Mouse (Mus musculus) CH12.LX (cell line): ENCODE data around the gene P2ry10b. TPM values are rescaled to one million over a fixed set of nuclear protein-coding genes. Genes with fewer than 3 reads are reported as not detected.

Source experiments
- DNase-seq: peaks from one replicate; pipeline ENCODE4 v3.0.0-alpha.2; 2013; ENCODE audit errors: extremely low read depth
- H3K27ac ChIP-seq: 2 replicates; pipeline ENCODE4 v1.5.1; 2012; ENCODE audit warnings: low read depth, mild to moderate bottlenecking, control low read depth, moderate library complexity; ENCODE audit not compliant: insufficient read depth
- H3K27me3 ChIP-seq: replicated peaks from 2 replicates; pipeline ENCODE3; 2012; ENCODE audit warnings: inconsistent platforms
- H3K36me3 ChIP-seq, 2 experiments: replicated peaks in 1 of 2; 2 replicates each; pipeline versions ENCODE3 to v1.6.1; 2012; ENCODE audit warnings: inconsistent platforms in 1 of 2, low read length in 1 of 2, mild to moderate bottlenecking in 1 of 2, mixed read lengths in 1 of 2, moderate library complexity in 1 of 2; ENCODE audit not compliant: control insufficient read depth in 1 of 2, insufficient read depth in 1 of 2
- H3K4me1 ChIP-seq, 2 experiments: 2 replicates each; pipeline ENCODE4 v1.6.1; 2012; ENCODE audit warnings: inconsistent platforms in 1 of 2, moderate library complexity in 1 of 2; ENCODE audit not compliant: insufficient read depth in 2 of 2, control insufficient read depth in 1 of 2
- H3K4me2 ChIP-seq: 2 replicates; pipeline ENCODE4 v1.6.1; 2012; ENCODE audit warnings: low read depth, mild to moderate bottlenecking, control low read depth; ENCODE audit not compliant: poor library complexity, insufficient read depth, severe bottlenecking
- H3K4me3 ChIP-seq, 3 experiments: fragments of 150-350 bp in 1 of 3; sonication (generic) in 1 of 3; replicated peaks in 1 of 3; 2 replicates each; pipeline versions ENCODE3 to v1.5.1; 2011 to 2012; ENCODE audit warnings: low read depth in 2 of 3, low read length in 2 of 3, mild to moderate bottlenecking in 2 of 3, moderate library complexity in 2 of 3, control low read depth in 1 of 3, improper control_type of control experiment in 1 of 3, inconsistent platforms in 1 of 3, mixed read lengths in 1 of 3; ENCODE audit not compliant: poor library complexity in 1 of 3
- H3K79me2 ChIP-seq: replicated peaks from 2 replicates; pipeline ENCODE4 v1.6.1; 2012; ENCODE audit warnings: mild to moderate bottlenecking, moderate library complexity; ENCODE audit not compliant: control insufficient read depth, poor library complexity, insufficient read depth, severe bottlenecking; ENCODE audit errors: extremely low read depth
- H3K9ac ChIP-seq: 2 replicates; pipeline ENCODE4 v1.6.1; 2012; ENCODE audit warnings: low read depth, mild to moderate bottlenecking, control low read depth, moderate library complexity; ENCODE audit not compliant: insufficient read depth
- H3K9me3 ChIP-seq: replicated peaks from 2 replicates; pipeline ENCODE3; 2012; ENCODE audit warnings: low read length, inconsistent platforms, mixed read lengths
- BHLHE40 ChIP-seq: IDR thresholded peaks from 2 replicates; pipeline ENCODE4 v1.6.1; 2011; ENCODE audit warnings: mild to moderate bottlenecking, low read depth, low read length, improper control_type of control experiment
- CTCF ChIP-seq, 2 experiments: IDR thresholded peaks in 1 of 2; conservative IDR thresholded peaks in 1 of 2; 2 replicates each; pipeline ENCODE4 v1.5.1; 2011 to 2012; ENCODE audit warnings: low read depth in 2 of 2, low read length in 2 of 2, improper control_type of control experiment in 1 of 2, inconsistent platforms in 1 of 2, mild to moderate bottlenecking in 1 of 2, moderate library complexity in 1 of 2
- E2F4 ChIP-seq: IDR thresholded peaks from 2 replicates; pipeline ENCODE4 v1.6.1; 2011; ENCODE audit warnings: low read depth, low read length, improper control_type of control experiment; ENCODE audit not compliant: insufficient replicate concordance
- ETS1 ChIP-seq: conservative IDR thresholded peaks from 2 replicates; pipeline ENCODE4 v1.6.1; 2012; ENCODE audit warnings: low read depth, mild to moderate bottlenecking, inconsistent platforms, low read length, improper control_type of control experiment, moderate library complexity
- IRF4 ChIP-seq: IDR thresholded peaks from 2 replicates; pipeline ENCODE4 v1.6.1; 2014; ENCODE audit warnings: low read depth, mild to moderate bottlenecking, inconsistent platforms, low read length, improper control_type of control experiment
- JUND ChIP-seq: conservative IDR thresholded peaks from 2 replicates; pipeline ENCODE4 v1.6.1; 2011; ENCODE audit warnings: low read depth, low read length, improper control_type of control experiment
- MAZ ChIP-seq: IDR thresholded peaks from 2 replicates; pipeline ENCODE4 v1.6.1; 2012; ENCODE audit warnings: low read depth, mild to moderate bottlenecking, inconsistent platforms, low read length, improper control_type of control experiment, moderate library complexity
- MXI1 ChIP-seq: IDR thresholded peaks from 2 replicates; pipeline ENCODE4 v1.6.1; 2011; ENCODE audit warnings: mild to moderate bottlenecking, low read depth, low read length, improper control_type of control experiment
- MYC ChIP-seq: IDR thresholded peaks from 2 replicates; pipeline ENCODE4 v1.6.1; 2011; ENCODE audit warnings: low read depth, mild to moderate bottlenecking, improper control_type of control experiment, low read length
- NELFE ChIP-seq: IDR thresholded peaks from 2 replicates; pipeline ENCODE4 v1.6.1; 2011; ENCODE audit warnings: low read depth, low read length, improper control_type of control experiment
- NRF1 ChIP-seq: IDR thresholded peaks from 2 replicates; pipeline ENCODE4 v1.6.1; 2014; ENCODE audit warnings: low read depth, mild to moderate bottlenecking, inconsistent platforms, low read length, improper control_type of control experiment, moderate library complexity
- PAX5 ChIP-seq: IDR thresholded peaks from 2 replicates; pipeline ENCODE4 v1.6.1; 2012; ENCODE audit warnings: low read length, inconsistent platforms, mixed read lengths
- SIN3A ChIP-seq: IDR thresholded peaks from 2 replicates; pipeline ENCODE4 v1.6.1; 2012; ENCODE audit warnings: low read length, improper control_type of control experiment, inconsistent platforms
- TBP ChIP-seq: conservative IDR thresholded peaks from 2 replicates; pipeline ENCODE4 v1.6.1; 2011; ENCODE audit warnings: low read depth, low read length, improper control_type of control experiment
- TCF12 ChIP-seq: IDR thresholded peaks from 2 replicates; pipeline ENCODE4 v1.6.1; 2014; ENCODE audit warnings: low read depth, mild to moderate bottlenecking, inconsistent platforms, low read length, improper control_type of control experiment
- UBTF ChIP-seq: IDR thresholded peaks from 2 replicates; pipeline ENCODE4 v1.6.1; 2012; ENCODE audit warnings: low read depth, mild to moderate bottlenecking, inconsistent platforms, low read length, improper control_type of control experiment, moderate library complexity
- ZMIZ1 ChIP-seq: IDR thresholded peaks from 2 replicates; pipeline ENCODE4 v1.6.1; 2012; ENCODE audit warnings: low read depth, mild to moderate bottlenecking, inconsistent platforms, low read length, improper control_type of control experiment
- ZNF384 ChIP-seq: IDR thresholded peaks from 2 replicates; pipeline ENCODE4 v1.6.1; 2012; ENCODE audit warnings: low read depth, low read length, improper control_type of control experiment, inconsistent platforms
- dilution Hi-C: fragments of 300-500 bp; cut with MboI; formaldehyde crosslinking; loops from 2 replicates; pipeline ENCODE4 v1.14.3; 2020; ENCODE audit warnings: low sequenced_read_pairs; ENCODE audit not compliant: extremely low pct_unique_long_range_greater_than_20kb, extremely low pct_ligation_motif_present
- in situ Hi-C: fragments of 300-500 bp; cut with MboI; formaldehyde crosslinking; loops from 3 replicates; pipeline ENCODE4 v1.14.3; 2019; ENCODE audit warnings: low sequenced_read_pairs, low pct_ligation_motif_present, low pct_unique_long_range_greater_than_20kb, mixed read lengths
- polyA plus RNA-seq: library from polyadenylated mRNA; unstranded; fragments of >175 nt; gene quantifications from 2 replicates; pipeline ENCODE4 v1.2.1, GENCODE M21; 2012; ENCODE audit warnings: low read depth; ENCODE audit not compliant: insufficient read length
- total RNA-seq, 2 experiments: library from RNA; depleted of rRNA; stranded (reverse); fragments of 300-350 nt in 1 of 2; fragments of >200 nt in 1 of 2; gene quantifications; 2 replicates each; pipeline ENCODE4 v1.2.3; 2012 to 2014

The P2ry10b gene
- total RNA-seq (2012; rRNA removed) = 1.0 and 1.2 TPM in 2 replicates
- 2.7 and 4.3 TPM in 2 replicates for total RNA-seq (2014; rRNA removed)
- polyA plus RNA-seq = 1.3 and 1.4 TPM in 2 replicates

DNA sequence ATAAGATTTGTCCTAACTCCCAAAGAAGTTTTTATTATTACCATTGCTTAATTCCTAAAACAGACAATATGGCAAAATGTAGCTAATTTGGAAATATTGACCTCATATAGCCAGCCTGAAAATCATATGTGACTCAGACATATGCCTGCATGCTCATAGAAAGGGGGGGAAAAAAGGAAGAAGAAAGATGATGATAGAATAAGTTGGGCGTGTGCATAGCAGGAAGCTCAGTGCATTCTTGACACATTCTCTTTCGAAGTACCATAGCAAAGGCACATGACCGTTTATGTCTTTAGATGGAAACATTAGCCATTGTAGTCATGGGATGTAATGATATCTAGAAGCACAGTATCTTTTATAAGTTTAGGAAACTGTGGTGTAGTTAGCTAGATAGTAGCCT, at the start of gene P2ry10b:
Gene P2ry10b, plus strand, starts transcription at position 247 of the 400 bp plus-strand sequence.
- TF ChIP-seq ZNF384 = no peak
- no peak for TF ChIP-seq NELFE
- TF ChIP-seq MXI1 = no peak
- TF ChIP-seq SIN3A = no peak
- no peak for TF ChIP-seq JUND
- TF ChIP-seq TBP = no peak
- TF ChIP-seq MYC = no peak
- TF ChIP-seq ETS1 = no peak
- TF ChIP-seq E2F4 = no peak
- no peak for TF ChIP-seq UBTF
- no peak for TF ChIP-seq CTCF (conservative IDR thresholded peaks at IDR 0.05 in 1 of 2, IDR thresholded peaks at IDR 0.05 in 1 of 2; ENCODE audit: low read depth in 2 of 2, low read length in 2 of 2)
- TF ChIP-seq ZMIZ1 = no peak
- TF ChIP-seq IRF4 = no peak
- no peak for TF ChIP-seq MAZ
- no peak for TF ChIP-seq BHLHE40
- TF ChIP-seq PAX5 = no peak

DNA sequence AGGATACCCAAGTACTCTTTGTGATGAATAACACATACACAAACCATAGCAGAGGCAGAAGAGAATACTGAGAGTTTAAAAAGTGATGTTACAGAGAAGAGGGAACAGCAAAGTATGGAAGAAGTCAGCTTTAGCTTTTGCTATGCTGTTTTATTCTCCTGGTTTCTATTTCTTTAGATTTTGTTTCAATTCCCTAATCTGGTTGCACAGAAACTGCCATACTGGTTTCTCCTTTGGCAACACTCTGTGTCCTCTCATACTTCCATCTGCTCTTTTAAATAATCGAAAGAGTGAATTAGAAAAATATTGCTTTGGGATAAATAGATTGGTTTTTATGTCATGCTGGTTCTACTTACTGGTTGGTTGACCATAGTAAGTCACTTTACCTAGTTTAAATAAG, 32.4 kb upstream of the P2ry10b start:
- no peak for DNase-seq
- Histone ChIP-seq H3K4me2 (no peak overlapping the region), H3K4me3 (no peak overlapping the region), H3K9me3 (no peaks in the 10 kb centered on the region), H3K27me3 (no peaks in the 10 kb centered on the region), H3K36me3 (no peaks in the 10 kb centered on the region), H3K79me2 (no peaks in the 10 kb centered on the region), H3K9ac (no peak overlapping the region), H3K27ac (no peak overlapping the region), H3K4me1 (no peaks in the 10 kb centered on the region)
- no peak for TF ChIP-seq JUND
- TF ChIP-seq TCF12 = no peak
- no peak for TF ChIP-seq E2F4
- TF ChIP-seq NRF1 = no peak
- dilution Hi-C loops = no loop called here
- in situ Hi-C loops = no loop called here

More for the DNA sequence above, at the start of gene P2ry10b:
- Histone ChIP-seq H3K9me3 (no peaks in the 10 kb centered on the region), H3K4me2 (peak within 1 kb of the TSS; percentile 13; the same call in 1 of the 2 replicates), H3K36me3 (no peaks in the 10 kb centered on the region), H3K27me3 (no peaks in the 10 kb centered on the region), H3K79me2 (no peaks in the 10 kb centered on the region), H3K9ac (no peak within 1 kb of the TSS), H3K4me1 (no peaks in the 10 kb centered on the region), H3K4me3 (peak within 1 kb of the TSS in 1 of 3 experiments; percentile 45), H3K27ac (no peak within 1 kb of the TSS)
- no peak for DNase-seq
- dilution Hi-C loops = no loop called here
- in situ Hi-C loops = no loop called here
